ENCODE assay signal across 26 mouse cellular contexts in the genomic region with DNA sequence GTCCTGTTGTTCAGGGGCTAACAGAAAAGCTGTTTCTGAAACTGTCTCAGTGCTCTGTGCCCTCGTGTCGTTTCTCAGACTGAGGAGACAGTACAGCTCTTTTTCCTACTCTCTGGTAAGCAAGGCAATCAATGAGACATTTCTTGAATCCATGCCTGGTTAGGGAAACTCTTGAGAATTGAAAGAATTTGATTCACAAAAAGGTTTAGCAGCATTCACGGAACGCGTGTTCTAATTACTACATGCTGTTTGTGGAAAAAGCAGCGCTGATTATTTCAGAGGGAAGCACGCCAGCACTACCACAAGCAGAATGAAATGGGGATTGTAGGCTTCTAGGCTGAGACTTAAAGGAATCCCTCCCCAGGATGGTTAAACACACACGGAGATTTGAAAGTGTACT.
DNase-seq lines count a peak whose midpoint lies in the region; ATAC-seq and TF ChIP-seq lines count a peak whose summit lies in the region.
"Had no signal": no experiment of that assay in that cellular context is flagged by ENCODE, and none has a peak within 500 bp of the region (broad histone marks: within the 10 kb centered on the region; RNA-seq: fewer than 3 reads in every experiment).

No protein-coding gene starts in this region.

- no peaks in the 10 kb centered on the region for H3K27me3 ChIP-seq in limb, embryonic 14.5 days (ENCODE audit: control insufficient read depth, insufficient read depth, low read length)
- H3K27me3 ChIP-seq in limb, embryonic 10.5 days (ENCODE audit: low read depth, poor library complexity, severe bottlenecking) = no peaks in the 10 kb centered on the region
- H3K27me3 ChIP-seq: intestine, embryonic 15.5 days; limb, embryonic 12.5 days; liver, embryonic 13.5 days; lung, embryonic 15.5 days; midbrain, embryonic 13.5 days had no signal

- H3K36me3 ChIP-seq in limb, embryonic 14.5 days (ENCODE audit: control insufficient read depth, insufficient read depth, low read length) = no peaks in the 10 kb centered on the region
- H3K36me3 ChIP-seq in limb, embryonic 10.5 days = no peaks in the 10 kb centered on the region
- H3K36me3 ChIP-seq: heart, embryonic 15.5 days; intestine, embryonic 15.5 days; limb, embryonic 12.5 days; liver, embryonic 13.5 days; lung, embryonic 15.5 days; midbrain, embryonic 13.5 days had no signal

- ATAC-seq in frontal cortex, adult (ENCODE audit: low TSS enrichment) = peak; percentile 68
- no peak for ATAC-seq in limb, embryonic 14.5 days (ENCODE audit: low FRiP score, low read depth)
- ATAC-seq: intestine, embryonic 15.5 days; midbrain, embryonic 13.5 days had no signal

- WGBS in limb, embryonic 14.5 days = 54% methylated on average over 8 of the region's 8 CpGs
- WGBS in limb, embryonic 10.5 days = 86% methylated on average over 8 of the region's 8 CpGs

- H3K4me2 ChIP-seq in limb, embryonic 14.5 days (replicated peaks; ENCODE audit: low read depth, low read length, severe bottlenecking) = no peak overlapping the region
- H3K4me2 ChIP-seq: heart, embryonic 15.5 days; intestine, embryonic 15.5 days; limb, embryonic 12.5 days; liver, embryonic 13.5 days; lung, embryonic 15.5 days; midbrain, embryonic 13.5 days had no signal

- no peaks in the 10 kb centered on the region for H3K4me1 ChIP-seq in limb, embryonic 14.5 days (ENCODE audit: control insufficient read depth, insufficient read depth, low read length)
- peaks cover 23% of the 10 kb centered on the region for H3K4me1 ChIP-seq in limb, embryonic 10.5 days
- H3K4me1 ChIP-seq: intestine, embryonic 15.5 days; liver, embryonic 13.5 days; midbrain, embryonic 13.5 days had no signal

- no peak overlapping the region for H3K4me3 ChIP-seq in limb, embryonic 14.5 days (replicated peaks; ENCODE audit: low read length)
- H3K4me3 ChIP-seq in limb, embryonic 10.5 days = no peak overlapping the region
- H3K4me3 ChIP-seq: heart, adult 2 months; heart, embryonic 15.5 days; intestine, embryonic 15.5 days; left cerebral cortex, adult 2 months; limb, embryonic 12.5 days; liver, embryonic 13.5 days; lung, embryonic 15.5 days; midbrain, embryonic 13.5 days; myocyte had no signal

- TF ChIP-seq POLR2A in limb, embryonic 14.5 days (IDR thresholded peaks at IDR 0.05; ENCODE audit: borderline replicate concordance, extremely low read depth, insufficient read depth, insufficient read length) = no peak

- no peaks in the 10 kb centered on the region for H3K9me3 ChIP-seq in limb, embryonic 14.5 days (ENCODE audit: control insufficient read depth, low read length)
- H3K9me3 ChIP-seq in limb, embryonic 10.5 days (replicated peaks) = no peaks in the 10 kb centered on the region
- H3K9me3 ChIP-seq: heart, embryonic 15.5 days; intestine, embryonic 15.5 days; limb, embryonic 12.5 days; liver, embryonic 13.5 days; lung, embryonic 15.5 days; midbrain, embryonic 13.5 days had no signal

- no peak for DNase-seq in frontal cortex, postnatal 10 days (ENCODE audit: low spot score in 2 of 2)
- peak; percentile 57 for DNase-seq in limb, embryonic 14.5 days (ENCODE audit: low spot score)
- no peak for DNase-seq in limb, embryonic 10.5 days (ENCODE audit: low spot score)
- peak; percentile 40 for DNase-seq in brain, adult 2 months (ENCODE audit: low read depth, low spot score)
- peak; percentile 21 for DNase-seq in fibroblast of lung, adult 2 months (ENCODE audit: low read depth)
- DNase-seq in cerebellum, adult 11 months = no peak
- DNase-seq: adrenal gland, adult 2 months; B cell, adult 2 months; cerebellum, postnatal 25 days; embryo, embryonic 11 days; gastrocnemius, postnatal 25 days; heart, adult 2 months; kidney, adult 9 months; kidney, postnatal 25 days; layer of hippocampus, adult 9-11 months; liver, embryonic 13.5 days; right cerebral cortex, postnatal 4 days had no signal

- H3K9ac ChIP-seq in limb, embryonic 14.5 days (ENCODE audit: low read depth, low read length, severe bottlenecking) = no peak overlapping the region
- H3K9ac ChIP-seq: heart, embryonic 15.5 days; intestine, embryonic 15.5 days; limb, embryonic 12.5 days; liver, embryonic 13.5 days; lung, embryonic 15.5 days; midbrain, embryonic 13.5 days had no signal

- H3K27ac ChIP-seq in limb, embryonic 14.5 days (replicated peaks; ENCODE audit: low read depth, low read length) = no peak overlapping the region
- H3K27ac ChIP-seq in limb, embryonic 10.5 days = no peak overlapping the region
- H3K27ac ChIP-seq: heart, adult 2 months; heart, embryonic 15.5 days; intestine, embryonic 15.5 days; left cerebral cortex, adult 2 months; limb, embryonic 12.5 days; liver, embryonic 13.5 days; lung, embryonic 15.5 days; macrophage; midbrain, embryonic 13.5 days had no signal

Comparison
In these comparisons a context has a peak if more than half of its experiments do, and no peak if none do; other contexts are left out.
1. DNase-seq: peak in limb, embryonic 14.5 days (single experiment), brain, adult 2 months (single experiment) and fibroblast of lung, adult 2 months (single experiment); none in frontal cortex, postnatal 10 days (0 of 2), limb, embryonic 10.5 days (single experiment) and cerebellum, adult 11 months (single experiment).